Mouse (Mus musculus) liver, postnatal 0 days (tissue): ENCODE results near the gene Asb10.

ENCODE experiments used
- CTCF ChIP-seq: sonication (generic); IDR thresholded peaks from 2 replicates; pipeline ENCODE4 v1.5.1; 2016; ENCODE audit warnings: antibody characterized with exemption, low read depth
- EP300 ChIP-seq: IDR thresholded peaks from 2 replicates; pipeline ENCODE4 v1.6.1; 2016; ENCODE audit warnings: antibody characterized with exemption, low read depth, mild to moderate bottlenecking

- TF ChIP-seq CTCF: no peak
- no peak for TF ChIP-seq EP300
Measured at GRCm38 (mm10) chr5:24535731-24536130, 5.0 kb downstream of the Asb10 start.
